Mouse (Mus musculus) forebrain, embryonic 14.5 days (tissue): ENCODE data around the gene 4930502E18Rik. TPM values are rescaled to one million over a fixed set of nuclear protein-coding genes. Genes with fewer than 3 reads are reported as not detected.

Source experiments
- ATAC-seq: fragments of 200-750 bp; cut with Nextera tagmentation; 2 replicates; pipeline ENCODE4 v1.8.0; 2017; ENCODE audit warnings: mild to moderate bottlenecking, moderate library complexity
- DNase-seq: peaks from one replicate; pipeline ENCODE4 v3.0.0-alpha.2; 2015; ENCODE audit warnings: low spot score
- H3K27ac ChIP-seq: fragments of 300-500 bp; sonication (generic); 2 replicates; pipeline ENCODE4 v1.5.1; 2014; ENCODE audit warnings: low read depth, mild to moderate bottlenecking, control low read depth, low read length, moderate library complexity
- H3K27me3 ChIP-seq: fragments of 300-500 bp; sonication (generic); replicated peaks from 2 replicates; pipeline ENCODE4 v1.6.1; 2014; ENCODE audit warnings: low read length, control low read depth, mixed read lengths; ENCODE audit not compliant: control insufficient read depth, insufficient read depth
- H3K36me3 ChIP-seq: fragments of 300-500 bp; sonication (generic); 2 replicates; pipeline ENCODE4 v1.6.1; 2014; ENCODE audit warnings: low read length, control low read depth; ENCODE audit not compliant: control insufficient read depth, insufficient read depth
- H3K4me1 ChIP-seq: fragments of 300-500 bp; sonication (generic); 2 replicates; pipeline ENCODE4 v1.6.1; 2014; ENCODE audit warnings: antibody characterized with exemption, low read length, control low read depth; ENCODE audit not compliant: control insufficient read depth, insufficient read depth
- H3K4me2 ChIP-seq: fragments of 300-500 bp; sonication (generic); 2 replicates; pipeline ENCODE4 v1.6.1; 2014; ENCODE audit warnings: mild to moderate bottlenecking, control low read depth, low read length
- H3K4me3 ChIP-seq: fragments of 300-500 bp; sonication (generic); 2 replicates; pipeline ENCODE4 v1.5.1; 2014; ENCODE audit warnings: low read depth, low read length, control low read depth
- H3K9ac ChIP-seq: fragments of 300-500 bp; sonication (generic); 2 replicates; pipeline ENCODE4 v1.6.1; 2014; ENCODE audit warnings: mild to moderate bottlenecking, low read length, control low read depth, moderate library complexity
- H3K9me3 ChIP-seq: fragments of 300-500 bp; sonication (generic); replicated peaks from 2 replicates; pipeline ENCODE4 v1.6.1; 2016; ENCODE audit warnings: low read length, control low read depth, mixed read lengths; ENCODE audit not compliant: control insufficient read depth
- WGBS: fragments of 180-500 bp; shearing (Covaris S2); extraction: QIAGEN DNeasy Blood & Tissue Kit; methylation state at CpG from one replicate; pipeline ENCODE4 v1.1.7; 2014; 5-methylcytosine and 5-hydroxymethylcytosine counted together
- polyA plus RNA-seq: library from polyadenylated mRNA; unstranded; fragments of >200 nt; fragmentation: Nextera tagmentation; extraction: Ambion mirVana; gene quantifications from 2 replicates; pipeline ENCODE4 v1.2.1, GENCODE M21; 2014

Gene 4930502E18Rik
- polyA plus RNA-seq, 1 experiment from 2014 or later, result 0.24 TPM

GRCm38 (mm10) chrX:53715942-53716322 lies 8.7 kb upstream of the 4930502E18Rik start:
- 42% methylated on average over 2 of the region's 2 CpGs for WGBS
- peak overlapping the region; percentile 55 for H3K4me2 ChIP-seq
- no peaks in the 10 kb centered on the region for H3K4me1 ChIP-seq
- H3K9ac ChIP-seq, result peak overlapping the region; percentile 47; the same call in 1 of the 2 replicates
- no peaks in the 10 kb centered on the region for H3K27me3 ChIP-seq
- H3K27ac ChIP-seq, result no peak overlapping the region
- H3K9me3 ChIP-seq, result no peaks in the 10 kb centered on the region
- H3K36me3 ChIP-seq, result no peaks in the 10 kb centered on the region
- H3K4me3 ChIP-seq, result peak overlapping the region; percentile 26; the same call in 1 of the 2 replicates
- DNase-seq, result no peak
- peak; percentile 30; the same call in 1 of the 2 replicates for ATAC-seq

GRCm38 (mm10) chrX:53716323-53717182 lies 8.1 kb upstream of the 4930502E18Rik start:
- Histone ChIP-seq H3K4me2 (peak overlapping the region; percentile 55), H3K36me3 (no peaks in the 10 kb centered on the region), H3K9me3 (no peaks in the 10 kb centered on the region), H3K4me3 (peak overlapping the region; percentile 26), H3K27ac (no peak overlapping the region), H3K27me3 (no peaks in the 10 kb centered on the region), H3K4me1 (no peaks in the 10 kb centered on the region), H3K9ac (peak overlapping the region; percentile 47)
- DNase-seq (peak; percentile 40), ATAC-seq (peak; percentile 91)
- WGBS, result 32% methylated on average over 44 of the region's 49 CpGs

GRCm38 (mm10) chrX:53728967-53729366 lies 4.3 kb downstream of the 4930502E18Rik start:
- Histone ChIP-seq H3K27me3 (no peaks in the 10 kb centered on the region), H3K27ac (no peak overlapping the region), H3K9me3 (no peaks in the 10 kb centered on the region), H3K9ac (no peak overlapping the region), H3K4me1 (no peaks in the 10 kb centered on the region), H3K36me3 (no peaks in the 10 kb centered on the region), H3K4me2 (no peak overlapping the region), H3K4me3 (no peak overlapping the region)
- 88% methylated on average over 2 of the region's 2 CpGs for WGBS
- ATAC-seq (no peak), DNase-seq (no peak)

GRCm38 (mm10) chrX:53752851-53753250 lies 28.2 kb downstream of the 4930502E18Rik start:
- no peaks in the 10 kb centered on the region for H3K27me3 ChIP-seq
- no peaks in the 10 kb centered on the region for H3K36me3 ChIP-seq
- no peaks in the 10 kb centered on the region; the same call in 1 of the 2 replicates for H3K9me3 ChIP-seq
- H3K27ac ChIP-seq, result no peak overlapping the region
- ATAC-seq (no peak), DNase-seq (no peak)
- no peak overlapping the region for H3K9ac ChIP-seq
- H3K4me1 ChIP-seq, result no peaks in the 10 kb centered on the region
- no peak overlapping the region for H3K4me2 ChIP-seq
- 81% methylated on average over 1 of the region's 1 CpGs for WGBS
- H3K4me3 ChIP-seq, result no peak overlapping the region

- no peaks in the 10 kb centered on the region for H3K4me1 ChIP-seq
- H3K9me3 ChIP-seq, result no peaks in the 10 kb centered on the region; the same call in 1 of the 2 replicates
- H3K4me2 ChIP-seq, result no peak within 1 kb of the TSS
- no peaks in the 10 kb centered on the region for H3K36me3 ChIP-seq
- no peak within 1 kb of the TSS for H3K9ac ChIP-seq
- H3K27me3 ChIP-seq, result no peaks in the 10 kb centered on the region
- H3K27ac ChIP-seq, result no peak within 1 kb of the TSS
- no peak for ATAC-seq
- H3K4me3 ChIP-seq, result no peak within 1 kb of the TSS
- 92% methylated on average over 16 of the region's 16 CpGs for WGBS
- DNase-seq, result no peak
These were observed 33.1 kb downstream of the 4930502E18Rik start, which contains the start of gene 1700013H16Rik for GRCm38 (mm10) chrX:53757736-53758135. 1700013H16Rik (minus strand) TSS chrX:53757831.

DNA sequence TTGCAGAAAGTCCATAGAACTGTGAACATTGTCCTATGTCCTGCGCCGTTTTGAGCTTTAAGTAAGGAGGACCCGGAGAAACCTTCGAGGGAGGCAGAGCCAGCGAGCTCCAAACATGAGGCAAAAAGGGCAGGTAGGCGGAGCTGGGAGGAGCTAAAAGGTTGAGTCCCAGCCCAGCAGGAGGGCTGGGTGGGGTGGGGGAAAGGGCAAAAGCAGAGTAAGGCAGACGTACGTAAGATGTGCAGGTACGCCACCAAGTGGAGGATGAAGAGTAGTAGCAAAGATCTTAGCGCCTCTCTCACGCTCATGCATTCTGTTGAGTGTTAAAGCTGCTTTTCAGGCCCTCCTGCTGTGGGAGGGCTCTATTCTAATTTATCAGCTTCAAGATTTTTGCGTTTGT lies 51.6 kb downstream of the 4930502E18Rik start, which contains the start of gene Zfp36l3:
TSS of gene Zfp36l3 (minus strand) at position 119 of the 400 bp plus-strand sequence.
- 87% methylated on average over 12 of the region's 12 CpGs for WGBS
- no peak for DNase-seq
- ATAC-seq, result no peak

More for the DNA sequence above, 51.6 kb downstream of the 4930502E18Rik start, which contains the start of gene Zfp36l3:
- no peak within 1 kb of the TSS for H3K4me3 ChIP-seq
- H3K27ac ChIP-seq, result no peak within 1 kb of the TSS
- H3K4me2 ChIP-seq, result no peak within 1 kb of the TSS
- H3K4me1 ChIP-seq, result no peaks in the 10 kb centered on the region
- no peaks in the 10 kb centered on the region for H3K36me3 ChIP-seq
- H3K9me3 ChIP-seq, result no peaks in the 10 kb centered on the region
- no peaks in the 10 kb centered on the region for H3K27me3 ChIP-seq
- H3K9ac ChIP-seq, result no peak within 1 kb of the TSS

Other genes starting within 250 kb of the 4930502E18Rik start
- gene Rtl8c, start 116.8 kb upstream of the 4930502E18Rik start, polyA plus RNA-seq, result 131 and 144 TPM in 2 replicates
- not detected in 2 replicates for gene Gm14597, start 115.8 kb upstream of the 4930502E18Rik start, polyA plus RNA-seq
- 145 and 165 TPM in 2 replicates for gene Rtl8a, start 81.1 kb upstream of the 4930502E18Rik start, polyA plus RNA-seq
- 115 and 145 TPM in 2 replicates for gene Rtl8b, start 54.4 kb upstream of the 4930502E18Rik start, polyA plus RNA-seq
- gene 1700013H16Rik, start 33.0 kb downstream of the 4930502E18Rik start, polyA plus RNA-seq, result not detected in 2 replicates
- not detected in 2 replicates for gene Zfp36l3, start 51.6 kb downstream of the 4930502E18Rik start, polyA plus RNA-seq
- 0.83 and 1.1 TPM in 2 replicates for gene Xlr, start 72.9 kb downstream of the 4930502E18Rik start, polyA plus RNA-seq